Mouse (Mus musculus) 3134 (cell line): Measurements from ENCODE around the gene Gm45837.

Source experiments
- DNase-seq: peaks from one replicate; pipeline ENCODE4 v3.0.0-alpha.2; 2011; ENCODE audit warnings: low spot score; ENCODE audit not compliant: insufficient read length; ENCODE audit errors: extremely low read depth

The Gm45837 gene

GRCm38 (mm10) chr7:101427736-101428135 lies 17.1 kb downstream of the Gm45837 start:
- DNase-seq = peak; percentile 23

- no peak for DNase-seq
These were observed 24.4 kb downstream of the Gm45837 start for GRCm38 (mm10) chr7:101435038-101435437.

- DNase-seq = no peak
These were observed 27.2 kb downstream of the Gm45837 start for GRCm38 (mm10) chr7:101437876-101438275.

- DNase-seq = no peak
These were observed 32.4 kb downstream of the Gm45837 start for GRCm38 (mm10) chr7:101443093-101443492.

- DNase-seq = peak; percentile 45
These were observed 33.5 kb downstream of the Gm45837 start for GRCm38 (mm10) chr7:101444211-101444610.

GRCm38 (mm10) chr7:101449855-101450254 lies 39.2 kb downstream of the Gm45837 start:
- peak; percentile 85 for DNase-seq

- DNase-seq = peak; percentile 89
These were observed 40.0 kb downstream of the Gm45837 start for GRCm38 (mm10) chr7:101450422-101451401.

GRCm38 (mm10) chr7:101452669-101453068 lies 42.0 kb downstream of the Gm45837 start:
- no peak for DNase-seq

- DNase-seq = no peak
These were observed 42.6 kb downstream of the Gm45837 start for GRCm38 (mm10) chr7:101453296-101453695.

- no peak for DNase-seq
These were observed 43.0 kb downstream of the Gm45837 start for GRCm38 (mm10) chr7:101453725-101454124.

- no peak for DNase-seq
These were observed 43.8 kb downstream of the Gm45837 start for GRCm38 (mm10) chr7:101454479-101454878.

GRCm38 (mm10) chr7:101455141-101455540 lies 44.5 kb downstream of the Gm45837 start:
- DNase-seq = no peak

GRCm38 (mm10) chr7:101456318-101456717 lies 45.6 kb downstream of the Gm45837 start:
- DNase-seq = no peak

- no peak for DNase-seq
These were observed 46.1 kb downstream of the Gm45837 start for GRCm38 (mm10) chr7:101456789-101457188.

GRCm38 (mm10) chr7:101457283-101457682 lies 46.6 kb downstream of the Gm45837 start:
- no peak for DNase-seq

- no peak for DNase-seq
These were observed 47.1 kb downstream of the Gm45837 start for GRCm38 (mm10) chr7:101457801-101458200.

GRCm38 (mm10) chr7:101458278-101458781 lies 47.6 kb downstream of the Gm45837 start:
- no peak for DNase-seq

GRCm38 (mm10) chr7:101459305-101459813 lies 48.7 kb downstream of the Gm45837 start:
- DNase-seq = no peak

GRCm38 (mm10) chr7:101459923-101460607 lies 49.4 kb downstream of the Gm45837 start:
- DNase-seq = no peak

GRCm38 (mm10) chr7:101460608-101460957 lies 49.9 kb downstream of the Gm45837 start:
- DNase-seq = no peak

- DNase-seq = no peak
These were observed 50.9 kb downstream of the Gm45837 start for GRCm38 (mm10) chr7:101461571-101461970.
